Mouse (Mus musculus): ENCODE measurements at regions not wholly inside any gene's neighbourhood (a gene's known extent, or its start where the extent isn't known, plus 50 kb on each side); places are given as distances from the start of the nearest gene placed in this dataset.

- Histone ChIP-seq H3K27me3 (ENCODE audit: control insufficient read depth, insufficient read depth, low read length) (no peaks in the 10 kb centered on the region), H3K9me3 (ENCODE audit: control insufficient read depth, low read length) (no peaks in the 10 kb centered on the region), H3K27ac (ENCODE audit: low read depth, low read length) (no peak overlapping the region), H3K4me2 (ENCODE audit: low read depth) (no peak overlapping the region), H3K9ac (ENCODE audit: low read length) (no peak overlapping the region), H3K4me3 (ENCODE audit: low read depth, low read length) (no peak overlapping the region), H3K4me1 (ENCODE audit: control insufficient read depth, insufficient read depth, low read length) (no peaks in the 10 kb centered on the region), H3K36me3 (ENCODE audit: control insufficient read depth, insufficient read depth, low read length) (no peaks in the 10 kb centered on the region)
- DNase-seq (ENCODE audit: low spot score) (no peak), ATAC-seq (ENCODE audit: insufficient read depth, low FRiP score, low TSS enrichment) (no peak)
- WGBS: 60% methylated on average over 4 of the region's 4 CpGs
Measured at GRCm38 (mm10) chr10:97905793-97906192, 179.2 kb upstream of the C030005K15Rik start.

DNA sequence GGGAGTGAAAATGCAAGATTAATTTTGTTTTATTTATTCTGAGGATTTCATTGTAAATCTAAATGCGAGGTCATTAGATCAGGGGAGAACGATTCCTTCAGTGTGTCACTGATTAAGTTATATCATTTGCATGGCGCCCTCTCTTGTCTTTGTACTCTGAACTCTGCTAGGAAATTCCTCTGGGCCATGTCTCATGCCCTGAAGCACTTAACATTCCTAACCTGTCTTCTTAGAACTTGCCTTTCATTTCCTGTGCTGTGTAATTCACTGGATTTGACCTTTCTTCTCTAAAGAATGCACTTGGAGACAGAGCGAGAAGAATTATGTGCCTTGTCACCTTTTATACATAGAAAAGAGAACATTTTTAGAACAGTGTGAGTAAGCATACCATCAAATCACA, 199.0 kb upstream of the C030005K15Rik start:
- H3K27me3 ChIP-seq (ENCODE audit: control insufficient read depth, insufficient read depth, low read length): no peaks in the 10 kb centered on the region
- H3K9me3 ChIP-seq (ENCODE audit: control insufficient read depth, low read length): no peaks in the 10 kb centered on the region
- no peak for DNase-seq (ENCODE audit: low spot score)
- H3K27ac ChIP-seq (ENCODE audit: low read depth, low read length): no peak overlapping the region
- no peak overlapping the region for H3K4me3 ChIP-seq (ENCODE audit: low read depth, low read length)
- ATAC-seq (ENCODE audit: insufficient read depth, low FRiP score, low TSS enrichment): no peak
- H3K36me3 ChIP-seq (ENCODE audit: control insufficient read depth, insufficient read depth, low read length): no peaks in the 10 kb centered on the region
- H3K9ac ChIP-seq (ENCODE audit: low read length): no peak overlapping the region
- WGBS: 63% methylated on average over 4 of the region's 4 CpGs
- no peak overlapping the region for H3K4me2 ChIP-seq (ENCODE audit: low read depth)
- H3K4me1 ChIP-seq (ENCODE audit: control insufficient read depth, insufficient read depth, low read length): no peaks in the 10 kb centered on the region

DNA sequence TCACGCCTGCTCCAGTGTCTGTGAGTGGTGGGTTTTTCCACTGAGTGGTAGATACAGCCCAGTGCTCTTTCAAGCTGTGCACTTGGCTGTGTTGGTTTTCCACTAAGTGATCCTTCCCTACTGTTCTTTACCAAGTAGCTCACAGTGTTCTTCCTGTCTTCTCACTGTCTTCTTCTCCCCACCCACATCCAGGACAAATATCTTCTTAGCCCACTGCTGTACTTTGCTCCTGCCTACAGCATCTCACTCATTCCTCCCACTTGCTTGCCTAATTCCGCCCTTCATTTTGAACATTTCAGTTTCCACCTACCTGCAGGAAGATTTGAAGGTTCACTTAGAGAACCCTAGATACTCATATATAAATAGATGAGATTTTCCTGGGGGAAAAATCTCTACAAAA, 213.8 kb upstream of the C030005K15Rik start:
- no peak overlapping the region for H3K9ac ChIP-seq (ENCODE audit: low read length)
- no peak overlapping the region for H3K4me2 ChIP-seq (ENCODE audit: low read depth)
- ATAC-seq (ENCODE audit: insufficient read depth, low FRiP score, low TSS enrichment) (no peak), DNase-seq (ENCODE audit: low spot score) (no peak)
- no peaks in the 10 kb centered on the region for H3K27me3 ChIP-seq (ENCODE audit: control insufficient read depth, insufficient read depth, low read length)
- no peak overlapping the region for H3K4me3 ChIP-seq (ENCODE audit: low read depth, low read length)
- no peaks in the 10 kb centered on the region for H3K4me1 ChIP-seq (ENCODE audit: control insufficient read depth, insufficient read depth, low read length)
- no peaks in the 10 kb centered on the region for H3K9me3 ChIP-seq (ENCODE audit: control insufficient read depth, low read length)
- WGBS: 82% methylated on average over 2 of the region's 2 CpGs
- no peak overlapping the region for H3K27ac ChIP-seq (ENCODE audit: low read depth, low read length)
- H3K36me3 ChIP-seq (ENCODE audit: control insufficient read depth, insufficient read depth, low read length): no peaks in the 10 kb centered on the region

DNA sequence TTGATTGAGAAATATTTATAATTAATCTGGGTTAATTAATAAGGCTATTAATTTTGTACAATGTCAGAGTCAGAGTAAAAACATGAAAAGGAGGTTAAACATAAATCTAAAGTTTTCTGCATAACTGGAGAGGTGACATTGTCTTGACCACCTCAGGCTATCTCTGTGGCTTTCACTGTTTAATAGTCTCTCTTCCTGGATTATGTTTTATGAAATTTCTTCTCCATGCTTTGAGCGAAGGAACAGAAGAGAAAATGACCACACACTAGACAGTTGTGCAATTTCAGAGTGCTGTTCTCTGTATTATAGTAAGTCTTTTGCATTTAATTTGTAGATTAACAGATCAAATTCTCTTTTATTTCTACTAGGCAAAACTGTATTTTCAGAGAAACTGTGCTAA, 239.3 kb upstream of the C030005K15Rik start:
- no peak overlapping the region for H3K27ac ChIP-seq (ENCODE audit: low read depth, low read length)
- ATAC-seq (ENCODE audit: insufficient read depth, low FRiP score, low TSS enrichment) (no peak), DNase-seq (ENCODE audit: low spot score) (no peak)
- no peaks in the 10 kb centered on the region for H3K4me1 ChIP-seq (ENCODE audit: control insufficient read depth, insufficient read depth, low read length)
- H3K9me3 ChIP-seq (ENCODE audit: control insufficient read depth, low read length): no peaks in the 10 kb centered on the region
- H3K27me3 ChIP-seq (ENCODE audit: control insufficient read depth, insufficient read depth, low read length): no peaks in the 10 kb centered on the region
- no peak overlapping the region for H3K4me3 ChIP-seq (ENCODE audit: low read depth, low read length)
- no peak overlapping the region for H3K4me2 ChIP-seq (ENCODE audit: low read depth)
- H3K36me3 ChIP-seq (ENCODE audit: control insufficient read depth, insufficient read depth, low read length): no peaks in the 10 kb centered on the region
- H3K9ac ChIP-seq (ENCODE audit: low read length): no peak overlapping the region
- 92% methylated on average over 1 of the region's 1 CpGs for WGBS

- no peaks in the 10 kb centered on the region for H3K4me1 ChIP-seq (ENCODE audit: control insufficient read depth, insufficient read depth, low read length)
- no peak overlapping the region for H3K9ac ChIP-seq (ENCODE audit: low read length)
- no peaks in the 10 kb centered on the region for H3K27me3 ChIP-seq (ENCODE audit: control insufficient read depth, insufficient read depth, low read length)
- H3K4me2 ChIP-seq (ENCODE audit: low read depth): no peak overlapping the region
- 80% methylated on average over 2 of the region's 2 CpGs for WGBS
- no peak overlapping the region for H3K4me3 ChIP-seq (ENCODE audit: low read depth, low read length)
- ATAC-seq (ENCODE audit: insufficient read depth, low FRiP score, low TSS enrichment): no peak
- no peak overlapping the region for H3K27ac ChIP-seq (ENCODE audit: low read depth, low read length)
- no peaks in the 10 kb centered on the region for H3K36me3 ChIP-seq (ENCODE audit: control insufficient read depth, insufficient read depth, low read length)
- DNase-seq (ENCODE audit: low spot score): no peak
- H3K9me3 ChIP-seq (ENCODE audit: control insufficient read depth, low read length): no peaks in the 10 kb centered on the region
Measured at GRCm38 (mm10) chr10:97966931-97967330, 240.4 kb upstream of the C030005K15Rik start.

- H3K27me3 ChIP-seq (ENCODE audit: control insufficient read depth, insufficient read depth, low read length): no peaks in the 10 kb centered on the region
- DNase-seq (ENCODE audit: low spot score): no peak
- WGBS: 50% methylated on average over 4 of the region's 4 CpGs
- no peaks in the 10 kb centered on the region for H3K4me1 ChIP-seq (ENCODE audit: control insufficient read depth, insufficient read depth, low read length)
- no peak overlapping the region for H3K4me3 ChIP-seq (ENCODE audit: low read depth, low read length)
- no peak overlapping the region for H3K27ac ChIP-seq (ENCODE audit: low read depth, low read length)
- no peaks in the 10 kb centered on the region for H3K9me3 ChIP-seq (ENCODE audit: control insufficient read depth, low read length)
- no peak for ATAC-seq (ENCODE audit: insufficient read depth, low FRiP score, low TSS enrichment)
- no peaks in the 10 kb centered on the region for H3K36me3 ChIP-seq (ENCODE audit: control insufficient read depth, insufficient read depth, low read length)
- no peak overlapping the region for H3K9ac ChIP-seq (ENCODE audit: low read length)
- H3K4me2 ChIP-seq (ENCODE audit: low read depth): no peak overlapping the region
Measured at GRCm38 (mm10) chr10:98007037-98007436, 280.5 kb upstream of the C030005K15Rik start.

DNA sequence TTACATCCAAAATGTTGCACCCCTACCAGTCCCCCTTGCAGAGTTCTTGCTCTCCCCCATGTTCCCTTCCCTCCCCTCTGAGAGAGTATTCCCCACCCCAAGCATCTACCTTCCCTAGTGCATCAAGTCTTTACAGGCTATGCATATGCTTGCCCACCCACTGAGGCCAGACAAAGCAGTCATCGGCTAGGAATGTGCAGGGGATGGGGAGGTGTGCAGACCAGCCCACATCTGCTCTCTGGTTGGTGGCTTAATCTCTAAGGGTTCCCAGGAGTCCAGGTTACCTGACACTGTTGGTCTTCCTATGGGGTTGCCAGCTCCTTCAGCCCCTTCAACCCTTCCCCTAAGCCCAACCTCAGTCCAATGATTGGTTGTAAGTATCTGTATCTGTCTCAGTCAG, 281.8 kb upstream of the C030005K15Rik start:
- Histone ChIP-seq H3K9me3 (ENCODE audit: control insufficient read depth, low read length) (no peaks in the 10 kb centered on the region), H3K27ac (ENCODE audit: low read depth, low read length) (no peak overlapping the region), H3K27me3 (ENCODE audit: control insufficient read depth, insufficient read depth, low read length) (no peaks in the 10 kb centered on the region), H3K36me3 (ENCODE audit: control insufficient read depth, insufficient read depth, low read length) (no peaks in the 10 kb centered on the region), H3K4me1 (ENCODE audit: control insufficient read depth, insufficient read depth, low read length) (no peaks in the 10 kb centered on the region), H3K9ac (ENCODE audit: low read length) (no peak overlapping the region), H3K4me2 (ENCODE audit: low read depth) (no peak overlapping the region), H3K4me3 (ENCODE audit: low read depth, low read length) (no peak overlapping the region)
- DNase-seq (ENCODE audit: low spot score) (peak; percentile 16), ATAC-seq (ENCODE audit: insufficient read depth, low FRiP score, low TSS enrichment) (0 out of 2 replicates have a peak, but pooled peaks have one; percentile 48)
- 5% methylated on average over 1 of the region's 1 CpGs for WGBS

DNA sequence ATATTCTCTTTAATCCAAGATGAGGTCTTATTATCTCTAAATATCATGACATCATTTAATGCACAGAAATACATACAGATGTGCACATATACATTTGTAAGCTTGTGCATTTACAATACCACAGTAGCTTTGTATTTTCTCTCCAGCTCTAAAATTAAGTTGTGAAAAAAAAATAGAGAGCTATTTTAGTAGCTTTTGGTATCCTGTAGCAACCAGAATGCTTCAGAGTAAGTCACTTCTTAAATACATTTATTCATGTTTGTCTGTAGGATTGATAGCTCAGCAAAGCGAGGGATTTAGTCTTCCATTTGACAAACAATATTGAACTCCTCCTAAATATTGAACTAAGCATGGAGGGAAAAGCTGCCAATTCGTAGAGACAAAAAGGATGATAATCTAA, 286.4 kb upstream of the C030005K15Rik start:
- DNase-seq (ENCODE audit: low spot score): no peak
- no peak for ATAC-seq (ENCODE audit: insufficient read depth, low FRiP score, low TSS enrichment)
- Histone ChIP-seq H3K4me2 (ENCODE audit: low read depth) (no peak overlapping the region), H3K9me3 (ENCODE audit: control insufficient read depth, low read length) (no peaks in the 10 kb centered on the region), H3K27me3 (ENCODE audit: control insufficient read depth, insufficient read depth, low read length) (no peaks in the 10 kb centered on the region), H3K4me1 (ENCODE audit: control insufficient read depth, insufficient read depth, low read length) (0 out of 2 replicates have a peak, but pooled peaks cover 2% of the 10 kb centered on the region), H3K36me3 (ENCODE audit: control insufficient read depth, insufficient read depth, low read length) (no peaks in the 10 kb centered on the region), H3K4me3 (ENCODE audit: low read depth, low read length) (no peak overlapping the region), H3K27ac (ENCODE audit: low read depth, low read length) (no peak overlapping the region), H3K9ac (ENCODE audit: low read length) (no peak overlapping the region)
- 92% methylated on average over 2 of the region's 2 CpGs for WGBS

- Histone ChIP-seq H3K4me2 (ENCODE audit: low read depth) (no peak overlapping the region), H3K36me3 (ENCODE audit: control insufficient read depth, insufficient read depth, low read length) (no peaks in the 10 kb centered on the region), H3K4me1 (ENCODE audit: control insufficient read depth, insufficient read depth, low read length) (0 out of 2 replicates have a peak, but pooled peaks cover 2% of the 10 kb centered on the region), H3K27ac (ENCODE audit: low read depth, low read length) (no peak overlapping the region), H3K9ac (ENCODE audit: low read length) (no peak overlapping the region), H3K4me3 (ENCODE audit: low read depth, low read length) (no peak overlapping the region), H3K27me3 (ENCODE audit: control insufficient read depth, insufficient read depth, low read length) (no peaks in the 10 kb centered on the region), H3K9me3 (ENCODE audit: control insufficient read depth, low read length) (no peaks in the 10 kb centered on the region)
- 57% methylated on average over 10 of the region's 10 CpGs for WGBS
- DNase-seq (ENCODE audit: low spot score) (no peak), ATAC-seq (ENCODE audit: insufficient read depth, low FRiP score, low TSS enrichment) (no peak)
Measured at GRCm38 (mm10) chr10:98014985-98015902, 288.7 kb upstream of the C030005K15Rik start.

Measured in neural tube, embryonic 11.5 days (tissue).